Mouse (Mus musculus): Measurements from ENCODE around the gene Triml2. TPM values are rescaled to one million over a fixed set of nuclear protein-coding genes. Genes with fewer than 3 reads are reported as not detected.

Triml2 gene
- polyA plus RNA-seq (2012; rRNA removed; ENCODE audit: low replicate concordance), result not detected in 2 replicates

GRCm38 (mm10) chr8:43180054-43180690 is at the start of gene Triml2:
TSS of gene Triml2 (plus strand) at chr8:43180541.

GRCm38 (mm10) chr8:43141386-43141785 is 39.0 kb upstream of the Triml2 start, which contains the start of gene Triml1:
TSS of gene Triml1 (minus strand) at chr8:43141486.

Other genes starting within 250 kb of the Triml2 start
- gene Triml1, start 39.1 kb upstream of the Triml2 start, polyA plus RNA-seq (2012; rRNA removed; ENCODE audit: low replicate concordance), result not detected in 2 replicates
- gene Zfp42, start 126.4 kb downstream of the Triml2 start, polyA plus RNA-seq (2012; rRNA removed; ENCODE audit: low replicate concordance), result not detected in 2 replicates

All from subcutaneous adipose tissue, adult 2 months (tissue).